Mouse (Mus musculus) frontal cortex, adult 2 months (tissue): Measurements from ENCODE around the gene Park7. TPM values are rescaled to one million over a fixed set of nuclear protein-coding genes. Genes with fewer than 3 reads are reported as not detected.

Source experiments
- DNase-seq, 2 experiments: peaks; one replicate each; pipeline ENCODE4 v3.0.0; 2022; ENCODE audit warnings: low spot score in 1 of 2; ENCODE audit errors: extremely low spot score in 1 of 2
- polyA plus RNA-seq: library from polyadenylated mRNA; depleted of rRNA; stranded (reverse); fragments of >200 nt; gene quantifications from 2 replicates; pipeline ENCODE4 v1.2.3, GENCODE M21; 2012; rRNA removed

The Park7 gene
- polyA plus RNA-seq = 306 and 313 TPM in 2 replicates

DNA sequence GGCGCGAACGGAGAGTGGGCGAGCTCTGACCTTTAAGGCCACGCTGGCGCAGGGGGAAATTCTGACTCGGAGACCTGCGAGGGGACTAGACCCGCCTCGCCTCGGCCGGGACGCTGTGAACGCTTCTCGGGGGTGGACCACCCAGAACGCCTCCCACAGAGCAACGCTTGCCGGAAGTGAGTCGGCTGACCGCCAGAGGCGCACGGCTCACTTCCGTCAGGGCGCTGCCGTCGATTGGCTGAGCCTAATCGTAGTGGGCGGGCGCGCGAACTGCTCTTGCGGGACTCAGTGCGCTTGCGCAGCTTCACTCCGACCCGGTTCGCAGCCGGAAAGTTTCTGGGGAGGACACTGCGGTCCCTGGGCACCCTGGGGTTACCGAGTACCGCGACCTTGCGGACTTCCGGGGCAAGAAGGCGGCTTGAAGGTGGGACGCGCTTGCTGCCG lies at the start of gene Park7, which contains the start of gene Tnfrsf9:
Gene Park7, minus strand, starts transcription at position 148 of the 444 bp plus-strand sequence.
Gene Tnfrsf9, plus strand, starts transcription at position 273 of the 444 bp plus-strand sequence.
- DNase-seq = peak; percentile 93 to 98

DNA sequence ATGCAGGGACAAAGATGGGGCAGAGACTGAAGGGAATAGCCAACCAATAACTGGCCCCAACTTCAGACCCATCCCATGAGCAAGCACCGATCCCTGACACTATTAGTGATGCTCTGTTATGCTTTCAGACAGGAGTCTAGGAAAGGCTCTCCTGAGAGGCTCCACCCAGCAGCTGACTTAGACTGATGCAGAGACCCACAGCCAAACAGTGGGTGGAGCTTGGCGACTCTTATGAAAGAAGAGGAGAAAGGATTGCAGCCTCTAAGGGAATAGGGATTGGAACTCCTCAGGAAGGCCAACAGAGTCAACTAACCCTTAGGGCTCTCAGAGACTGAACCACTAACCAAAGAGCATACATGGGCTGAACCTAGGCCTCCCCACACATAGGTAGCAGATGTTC lies 49.5 kb upstream of the Park7 start:
- no peak for DNase-seq

DNA sequence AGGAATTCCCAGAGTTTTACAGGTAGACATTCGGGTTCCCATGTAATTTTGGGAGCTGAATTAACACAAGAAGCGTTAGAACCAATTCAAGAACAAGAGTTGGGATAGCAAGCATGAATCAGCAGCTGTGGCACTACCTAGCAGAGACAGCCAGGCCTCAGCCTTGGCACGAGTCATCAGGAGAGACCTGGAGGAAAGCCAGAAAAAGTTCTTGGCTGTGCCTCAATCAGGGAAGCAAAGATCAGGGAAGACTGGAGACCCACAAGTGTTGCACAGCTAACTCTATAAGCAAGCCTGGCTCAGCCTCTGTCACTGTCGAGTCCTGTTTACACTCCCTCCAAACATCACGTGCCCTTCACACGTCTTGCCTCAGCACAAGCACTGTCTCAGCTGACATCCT lies 48.0 kb upstream of the Park7 start:
- peak in 1 of 2 experiments; percentile 41 for DNase-seq

DNA sequence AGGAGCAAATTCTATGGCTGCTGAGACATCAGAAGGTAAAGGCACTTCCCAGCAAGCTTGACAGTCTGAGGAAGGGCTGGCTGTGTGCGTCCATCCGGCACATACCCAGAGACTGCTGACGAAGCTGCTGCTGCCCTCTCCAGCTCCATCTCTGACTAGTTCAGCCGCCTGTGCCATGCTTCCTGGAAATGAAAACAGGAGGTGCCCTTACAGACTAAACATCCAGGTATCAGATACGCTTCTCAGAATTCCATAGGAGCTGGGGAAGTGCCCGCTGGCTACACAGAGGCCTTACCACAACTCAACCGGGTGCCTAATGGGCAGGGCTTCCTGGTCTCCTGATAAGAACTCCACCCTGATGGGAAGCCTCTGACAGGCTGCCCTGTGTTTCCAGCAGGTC lies 44.3 kb upstream of the Park7 start:
- no peak for DNase-seq

DNA sequence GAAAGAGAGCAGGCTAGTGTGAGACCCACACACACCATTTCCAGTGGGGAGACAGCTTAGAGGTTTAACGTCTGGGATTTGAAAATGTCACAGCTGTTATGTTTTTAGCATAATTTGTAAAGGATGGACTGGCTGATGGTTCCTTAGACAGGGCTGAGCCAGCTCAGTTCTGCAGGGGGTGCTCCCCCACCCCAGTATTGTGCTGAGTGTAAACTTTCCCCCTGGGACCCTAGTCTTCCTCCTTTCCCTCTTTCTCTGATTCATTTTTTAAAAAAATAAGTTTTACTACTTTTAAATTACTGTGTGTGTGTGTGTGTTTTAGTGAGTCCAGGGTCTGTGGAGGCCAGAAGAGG lies 42.8 kb upstream of the Park7 start:
- DNase-seq = no peak

DNA sequence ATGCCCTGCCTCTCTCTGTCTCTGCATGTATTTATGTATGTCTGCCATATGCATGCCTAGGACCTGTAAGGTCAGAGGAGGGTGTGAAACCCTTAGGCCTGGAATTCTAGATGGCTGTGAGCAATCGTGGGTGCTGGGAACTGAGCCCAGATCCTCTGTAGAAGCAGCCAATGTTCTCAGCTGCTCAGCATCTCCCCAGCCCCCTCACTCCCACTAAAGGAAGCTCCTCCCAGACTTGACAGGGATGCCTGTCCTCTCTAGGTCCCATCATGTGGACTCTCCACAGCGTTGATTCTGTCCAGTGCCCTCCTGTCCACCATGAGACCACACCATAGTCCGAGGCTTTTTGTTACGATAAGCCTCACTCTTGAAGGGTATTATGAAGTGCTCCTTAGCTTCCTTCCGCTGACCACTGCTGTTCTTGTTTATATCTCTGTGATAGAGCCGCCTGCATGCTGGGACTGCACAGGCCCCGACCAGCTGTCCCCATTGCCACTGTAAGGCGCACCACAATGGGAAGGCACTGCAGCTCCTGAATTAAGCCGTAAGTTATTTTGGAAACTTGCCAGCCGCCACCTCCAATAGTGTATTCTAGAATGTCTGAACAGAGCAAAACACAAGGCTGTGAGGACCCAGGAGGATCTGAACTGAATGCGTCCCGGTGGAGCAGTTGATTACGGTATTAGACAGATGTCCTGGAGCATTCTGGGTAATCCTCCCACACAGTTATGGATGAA lies 42.3 kb upstream of the Park7 start:
- peak in 1 of 2 experiments; percentile 49 for DNase-seq

DNA sequence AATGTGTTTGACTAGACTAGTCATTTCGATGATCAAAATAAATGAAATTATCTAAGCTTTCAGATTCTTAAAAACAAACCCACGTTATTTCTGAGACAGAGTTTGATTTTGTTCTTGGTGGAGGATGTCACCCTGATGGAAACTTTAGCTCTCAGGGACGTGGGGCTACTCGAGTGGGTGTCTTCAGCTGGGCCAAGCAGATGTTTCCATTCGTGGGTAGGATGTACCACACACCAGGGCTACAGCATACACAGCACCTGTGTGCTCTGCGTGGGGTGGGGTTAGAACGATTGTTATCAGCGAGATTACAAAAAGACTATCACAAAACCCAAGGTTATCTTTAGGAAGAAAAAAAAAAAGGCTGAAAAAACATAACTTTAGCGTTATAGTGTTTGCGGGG lies 36.7 kb upstream of the Park7 start:
- DNase-seq = no peak

DNA sequence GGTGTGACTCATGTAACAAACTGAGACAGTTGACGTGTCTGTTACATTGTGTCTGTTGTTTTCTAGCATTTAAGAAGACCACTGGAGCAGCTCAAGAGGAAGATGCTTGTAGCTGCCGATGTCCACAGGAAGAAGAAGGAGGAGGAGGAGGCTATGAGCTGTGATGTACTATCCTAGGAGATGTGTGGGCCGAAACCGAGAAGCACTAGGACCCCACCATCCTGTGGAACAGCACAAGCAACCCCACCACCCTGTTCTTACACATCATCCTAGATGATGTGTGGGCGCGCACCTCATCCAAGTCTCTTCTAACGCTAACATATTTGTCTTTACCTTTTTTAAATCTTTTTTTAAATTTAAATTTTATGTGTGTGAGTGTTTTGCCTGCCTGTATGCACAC lies 30.5 kb upstream of the Park7 start:
- DNase-seq = no peak

DNA sequence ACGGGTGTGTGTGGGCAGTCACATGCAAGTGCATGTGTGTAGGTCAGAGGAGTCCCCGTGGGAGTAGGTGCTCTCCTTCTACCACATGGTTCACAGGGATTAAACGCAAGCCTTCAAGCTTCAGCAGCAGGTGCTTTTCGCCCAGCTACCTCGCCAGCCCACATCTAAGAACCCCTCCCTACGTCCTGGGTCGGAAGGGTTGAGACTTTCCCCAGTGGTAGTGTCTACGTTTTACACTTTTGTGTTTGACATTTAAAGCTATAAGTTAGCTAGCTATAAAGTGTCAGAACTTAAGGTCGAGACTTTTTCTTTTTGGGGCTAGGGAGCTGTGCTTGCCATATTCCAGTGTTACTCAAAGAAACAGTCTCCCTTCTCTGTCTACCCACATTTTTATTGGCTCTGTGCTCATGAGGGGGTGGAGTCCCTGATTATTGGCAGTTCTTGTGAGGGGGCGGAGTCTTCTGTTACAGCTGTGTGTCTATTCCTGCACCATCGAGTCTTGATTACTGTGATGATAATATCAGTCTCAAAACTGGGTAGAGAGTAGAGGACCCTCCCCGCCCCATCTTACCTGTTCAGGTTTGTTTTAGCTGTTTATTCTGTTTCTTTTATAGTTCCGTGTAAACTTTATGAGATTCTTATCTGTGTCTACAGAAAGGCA lies 25.9 kb upstream of the Park7 start:
- DNase-seq = no peak

DNA sequence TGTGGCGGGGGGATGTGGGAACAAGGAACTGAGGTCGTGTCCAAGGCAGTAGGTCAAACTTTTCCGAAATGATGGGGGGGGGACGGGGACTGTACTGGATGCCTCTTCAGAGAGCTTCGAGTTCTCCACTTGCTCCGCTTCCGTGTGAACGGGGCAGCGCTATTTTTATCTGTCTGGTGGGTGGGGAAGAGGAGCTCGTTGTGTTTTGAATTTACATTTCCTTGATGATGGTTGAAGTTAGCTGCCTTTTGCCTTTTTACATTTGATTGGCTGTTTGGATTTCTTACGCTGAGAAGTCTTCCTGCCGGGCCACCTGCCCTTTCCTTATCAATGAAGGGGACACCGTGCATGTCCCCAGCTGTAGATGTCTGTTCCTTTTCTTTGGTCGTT lies 23.8 kb upstream of the Park7 start:
- peak in 1 of 2 experiments; percentile 50 for DNase-seq

DNA sequence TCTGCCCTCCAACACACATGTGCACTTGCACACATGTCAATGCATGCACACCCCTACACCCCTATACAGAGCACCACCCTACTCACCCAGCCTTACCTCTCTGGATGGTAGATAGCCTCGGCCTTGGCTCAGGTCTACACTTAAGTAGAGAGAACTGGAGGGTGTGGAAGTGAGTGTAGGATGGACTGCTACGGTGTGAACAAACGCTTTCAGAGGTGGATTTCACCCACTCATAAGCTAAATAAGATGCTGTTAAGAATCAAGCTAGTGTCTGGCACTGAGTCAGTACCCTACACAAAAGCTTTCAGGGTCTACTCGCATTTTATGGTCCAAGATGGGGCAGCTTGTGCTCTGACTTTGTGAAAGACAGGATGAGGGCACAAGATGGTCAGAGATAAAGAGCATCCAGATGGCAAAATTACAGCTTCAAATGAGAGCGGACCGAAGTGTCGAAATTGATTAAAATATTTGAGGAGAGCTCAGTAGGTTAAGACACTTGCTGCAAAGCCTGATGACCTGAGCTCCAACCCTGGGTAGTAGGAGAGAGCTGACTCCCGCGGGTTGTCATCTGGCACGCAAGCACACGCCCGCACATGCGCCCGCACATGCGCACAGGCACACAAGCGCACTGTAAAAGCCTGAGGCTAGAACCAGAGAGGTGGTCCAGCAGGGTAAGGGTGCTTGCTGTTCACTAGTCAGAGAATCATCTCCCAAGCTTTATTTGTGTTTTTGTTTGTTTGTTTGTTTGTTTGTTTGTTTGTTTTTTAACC lies 23.2 kb upstream of the Park7 start:
- peak in 1 of 2 experiments; percentile 63 for DNase-seq

DNA sequence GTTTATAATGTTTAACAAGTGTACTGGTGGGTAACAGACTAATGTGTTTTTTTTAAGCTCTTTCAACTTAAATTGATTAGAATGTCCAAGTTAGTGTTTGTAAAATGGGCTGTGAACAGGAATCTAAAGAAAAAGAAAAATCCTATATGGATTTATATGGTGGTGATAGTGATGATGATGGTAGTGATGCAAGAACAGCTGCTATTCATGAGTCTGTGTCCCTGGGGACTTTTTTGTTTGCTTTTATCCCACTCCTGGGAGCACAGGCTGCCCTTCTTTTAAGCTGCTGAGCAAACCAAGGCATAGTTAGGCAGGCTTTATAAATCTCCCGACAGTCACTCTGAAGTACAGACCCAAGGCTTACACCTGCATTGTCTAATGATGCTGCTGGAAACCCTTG lies 19.3 kb upstream of the Park7 start:
- no peak for DNase-seq

DNA sequence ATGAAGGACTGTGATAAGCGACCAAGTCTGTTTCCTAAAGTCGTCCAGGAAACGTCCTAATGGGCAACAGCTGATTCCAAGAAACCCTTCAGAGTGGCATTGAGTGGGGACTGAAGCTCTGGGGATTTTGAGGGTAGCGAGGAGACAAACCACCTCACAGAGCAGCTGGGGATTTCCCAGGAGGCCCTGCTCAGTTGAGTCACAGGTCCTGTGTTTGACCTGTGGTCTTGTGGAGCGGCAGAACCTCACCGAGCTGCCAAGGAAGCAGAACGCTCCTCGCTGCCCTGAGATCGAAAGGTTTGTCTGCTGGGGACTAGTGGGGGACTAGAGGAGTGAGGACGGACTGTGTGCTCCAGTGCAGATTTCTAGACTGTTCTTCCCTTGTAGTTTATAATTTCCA lies 13.6 kb upstream of the Park7 start:
- DNase-seq = no peak

DNA sequence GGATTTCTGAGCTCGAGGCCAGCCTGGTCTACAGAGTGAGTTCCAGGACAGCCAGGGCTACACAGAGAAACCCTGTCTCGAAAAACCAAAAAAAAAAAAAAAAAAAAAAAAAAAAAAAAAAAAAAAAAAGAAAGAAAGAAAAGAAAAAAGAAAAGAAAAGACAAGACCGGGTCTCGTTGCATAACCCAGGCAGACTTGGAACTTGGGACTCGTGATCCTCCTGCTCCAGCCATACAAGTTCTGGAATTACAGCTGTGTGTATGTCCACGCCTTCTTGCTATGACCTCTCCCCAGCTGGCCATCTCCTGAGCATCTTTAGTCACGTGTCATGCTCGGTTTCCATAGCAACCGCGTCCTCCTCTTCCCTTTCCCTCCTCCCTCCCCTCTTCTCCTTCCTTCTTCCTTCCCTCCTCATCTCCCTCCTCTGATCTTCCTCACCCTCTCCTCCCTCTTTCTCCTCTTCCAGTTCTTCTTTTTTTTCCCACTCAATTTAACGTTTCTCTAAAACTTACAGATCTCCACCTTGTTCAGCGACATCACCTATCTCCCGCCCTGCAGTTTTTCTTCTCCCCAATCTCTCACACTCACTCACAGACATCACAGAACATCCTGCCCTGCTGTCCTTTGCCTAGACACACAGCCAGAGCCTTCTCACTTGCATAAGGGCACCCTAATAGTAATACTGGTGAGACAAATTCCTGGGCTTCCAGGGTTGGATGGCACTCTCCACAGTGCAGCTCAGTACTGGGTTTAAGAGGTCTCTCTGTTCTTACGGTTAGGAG lies 12.9 kb upstream of the Park7 start:
- no peak for DNase-seq

DNA sequence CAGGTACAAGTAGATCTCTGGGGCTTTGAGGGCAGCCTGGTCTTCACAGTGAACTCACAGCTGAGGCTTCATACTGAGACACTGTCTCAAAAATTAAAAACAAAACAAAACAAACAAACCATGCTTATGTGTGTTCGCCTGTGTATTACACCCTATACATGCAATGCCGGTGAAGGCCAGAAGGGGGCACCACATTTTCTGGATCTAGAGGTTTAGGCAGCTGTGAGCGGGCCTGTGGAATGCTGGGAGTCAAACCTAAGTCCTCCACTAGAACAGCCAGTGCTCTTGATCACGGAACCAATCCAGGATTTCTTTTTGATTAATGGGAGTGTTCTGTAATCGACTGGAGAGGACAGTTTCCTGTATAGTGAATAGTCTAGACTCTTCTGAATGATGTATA lies 11.7 kb upstream of the Park7 start:
- DNase-seq = no peak

DNA sequence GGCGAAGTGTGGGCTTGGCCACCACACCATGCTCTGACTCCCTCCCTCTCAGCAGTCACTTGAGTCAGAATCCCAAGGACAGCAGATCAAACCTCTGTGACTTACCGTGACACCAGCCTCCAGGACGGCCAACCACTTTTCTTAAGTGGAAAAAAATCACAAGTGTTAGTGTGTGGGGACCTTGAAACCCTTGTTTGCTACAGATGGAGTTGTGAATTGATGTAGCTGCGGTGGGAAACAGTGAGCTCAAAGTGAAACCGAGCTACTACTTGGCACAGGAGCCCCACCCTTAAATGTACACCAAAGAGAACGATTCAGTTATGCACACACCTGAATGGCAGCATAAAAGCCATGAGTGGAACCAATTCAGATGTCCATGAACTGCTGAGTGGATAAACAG lies 10.7 kb upstream of the Park7 start:
- DNase-seq = no peak

DNA sequence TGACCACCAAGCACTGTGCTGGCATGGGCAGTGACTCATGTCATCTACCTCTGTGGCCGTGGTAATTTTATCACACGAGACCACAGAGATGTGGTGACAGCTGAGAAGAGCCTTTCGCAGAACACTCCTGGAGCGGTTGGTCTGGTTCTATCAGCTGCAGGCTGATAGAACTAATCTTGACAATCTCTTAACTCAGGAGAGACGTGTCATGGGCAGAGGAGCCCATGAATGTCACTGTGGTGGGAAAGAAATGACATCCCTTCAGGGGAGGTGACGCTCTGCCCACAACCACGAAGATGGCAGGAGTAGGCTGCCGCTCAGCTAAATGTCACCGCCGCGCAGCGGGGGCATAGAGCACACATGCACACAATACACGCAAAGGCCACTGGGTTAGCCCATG lies 10.1 kb upstream of the Park7 start:
- no peak for DNase-seq

DNA sequence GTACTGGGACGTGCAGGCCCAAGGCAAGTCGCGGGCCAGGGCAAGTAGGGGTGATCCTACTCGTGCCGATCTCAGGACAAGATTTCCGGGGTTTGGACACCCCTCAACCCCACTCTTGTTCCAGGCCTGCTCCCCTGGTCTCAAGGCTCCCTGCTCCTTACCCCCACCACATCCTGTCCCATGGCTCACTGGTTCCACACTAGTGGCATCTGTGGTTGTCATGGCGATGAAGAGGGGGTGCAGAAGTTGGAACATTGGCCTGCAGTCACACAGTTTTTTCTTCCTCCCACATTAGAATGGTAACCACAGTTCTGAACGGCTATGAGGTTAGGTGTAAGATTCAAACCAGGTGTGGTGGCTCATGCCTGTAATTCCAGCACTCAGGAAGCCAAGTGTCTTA lies 7.0 kb upstream of the Park7 start:
- DNase-seq = no peak

DNA sequence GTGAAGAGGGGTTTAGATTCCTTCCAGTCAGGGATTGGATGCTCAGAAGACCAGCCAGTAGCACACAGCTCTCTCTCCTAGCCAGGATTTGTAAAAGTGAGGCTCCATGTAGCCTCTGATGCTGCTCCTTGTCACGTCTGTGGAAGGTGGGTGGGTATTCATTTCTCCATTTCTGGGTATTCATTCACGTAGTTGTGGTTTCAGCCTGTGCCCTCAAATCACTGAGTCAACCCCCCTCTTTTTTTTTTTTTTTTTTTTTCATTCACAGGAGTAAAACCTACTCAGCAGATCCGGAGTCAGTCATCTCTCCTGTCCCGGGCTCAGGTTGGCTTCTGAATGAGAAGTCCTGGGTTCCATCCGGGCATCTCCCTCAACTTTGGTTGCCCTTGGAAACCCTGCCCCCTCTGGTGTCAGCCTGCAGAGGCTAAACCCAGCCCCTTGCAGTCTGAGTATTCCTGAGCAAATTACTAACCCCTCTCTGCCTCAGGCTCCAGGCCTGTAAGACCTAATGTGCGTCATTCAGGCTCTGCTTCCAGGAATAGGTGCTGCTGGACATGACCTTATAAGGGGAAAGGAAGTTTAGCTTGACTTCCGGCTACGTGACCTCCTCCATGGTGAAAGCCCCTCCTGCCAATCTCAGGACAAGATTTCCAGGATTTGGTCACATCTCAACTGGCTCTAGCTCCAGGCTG lies 3.2 kb upstream of the Park7 start:
- DNase-seq = no peak
